ENCODE assay signal across 8 mouse cellular contexts in the genomic region with DNA sequence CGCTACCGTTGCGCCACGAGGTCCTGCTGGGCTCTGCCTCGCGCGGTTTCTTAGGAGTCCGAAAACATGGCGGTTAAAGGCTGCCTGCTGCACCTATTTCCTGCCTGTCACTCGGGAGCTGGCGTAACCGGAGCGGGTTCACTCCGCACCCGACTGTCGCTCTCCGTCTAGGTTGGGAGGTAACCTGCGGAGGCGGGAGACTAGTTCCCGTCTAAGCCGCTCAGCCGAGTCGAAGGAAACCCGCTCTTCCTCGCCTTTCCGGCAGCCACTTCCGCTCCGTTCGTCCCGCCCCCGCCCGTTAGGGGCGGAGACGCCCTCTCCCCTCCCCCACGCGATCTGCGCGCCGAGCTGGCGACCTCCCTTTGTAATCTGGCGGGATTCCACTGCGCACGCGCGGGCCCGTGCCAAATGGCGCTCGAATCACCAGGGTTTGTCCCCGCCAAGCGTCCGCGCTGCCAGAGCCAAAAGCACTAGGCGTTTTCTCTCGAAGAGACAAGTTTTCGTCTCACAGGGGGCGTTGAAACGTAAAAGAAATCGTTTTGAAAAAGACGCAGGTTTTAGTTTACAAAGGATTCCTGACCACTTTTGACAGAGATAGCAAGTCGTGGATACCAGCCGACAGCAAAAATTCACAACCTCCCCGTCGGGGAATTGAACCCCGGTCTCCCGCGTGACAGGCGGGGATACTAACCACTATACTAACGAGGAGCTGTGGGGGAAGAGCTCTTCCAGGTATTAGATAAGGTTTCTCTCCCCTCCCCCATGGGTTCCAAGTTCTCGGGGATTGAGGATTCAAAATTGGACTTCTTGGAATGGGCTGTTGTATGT. TPM values are rescaled to one million over a fixed set of nuclear protein-coding genes. Genes with fewer than 3 reads are reported as not detected.
DNase-seq lines count a peak whose midpoint lies in the region; ATAC-seq lines count a peak whose summit lies in the region.

No protein-coding gene starts in this region.

- DNase-seq in CD4-positive helper T cell, adult 2 months (ENCODE audit: low read depth, low spot score): peak; percentile 99
- peak; percentile 93 for DNase-seq in brain, embryonic 18.5 days (ENCODE audit: low read depth, low spot score)
- DNase-seq in kidney, postnatal 10 days: peak; percentile 100
- DNase-seq in natural killer cell, adult 2 months (ENCODE audit: low spot score in 2 of 2): peak; percentile 99

- peak overlapping the region; percentile 84 for H3K9ac ChIP-seq in heart, embryonic 13.5 days
- peak overlapping the region; percentile 80 for H3K9ac ChIP-seq in liver, embryonic 12.5 days
- peak overlapping the region; percentile 52; the same call in 1 of the 2 replicates for H3K9ac ChIP-seq in stomach, embryonic 15.5 days

- H3K27ac ChIP-seq in heart, embryonic 13.5 days (replicated peaks): peak overlapping the region; percentile 98
- peak overlapping the region; percentile 99 for H3K27ac ChIP-seq in liver, embryonic 12.5 days
- peak overlapping the region; percentile 100 for H3K27ac ChIP-seq in stomach, embryonic 15.5 days

- no peaks in the 10 kb centered on the region for H3K36me3 ChIP-seq in heart, embryonic 13.5 days
- no peaks in the 10 kb centered on the region for H3K36me3 ChIP-seq in liver, embryonic 12.5 days
- no peaks in the 10 kb centered on the region for H3K36me3 ChIP-seq in stomach, embryonic 15.5 days

- H3K4me1 ChIP-seq in heart, embryonic 13.5 days: peaks cover 32% of the 10 kb centered on the region
- H3K4me1 ChIP-seq in liver, embryonic 12.5 days: peaks cover 56% of the 10 kb centered on the region
- peaks cover 18% of the 10 kb centered on the region; the same call in 1 of the 2 replicates for H3K4me1 ChIP-seq in stomach, embryonic 15.5 days

- H3K4me3 ChIP-seq in heart, embryonic 13.5 days: peak overlapping the region; percentile 58
- H3K4me3 ChIP-seq in liver, embryonic 12.5 days: peak overlapping the region; percentile 67
- H3K4me3 ChIP-seq in stomach, embryonic 15.5 days (replicated peaks): peak overlapping the region; percentile 57

- H3K4me2 ChIP-seq in heart, embryonic 13.5 days: peak overlapping the region; percentile 70
- H3K4me2 ChIP-seq in liver, embryonic 12.5 days: peak overlapping the region; percentile 73
- peak overlapping the region; percentile 58 for H3K4me2 ChIP-seq in stomach, embryonic 15.5 days

- no peaks in the 10 kb centered on the region for H3K9me3 ChIP-seq in heart, embryonic 13.5 days
- H3K9me3 ChIP-seq in liver, embryonic 12.5 days (replicated peaks): no peaks in the 10 kb centered on the region
- H3K9me3 ChIP-seq in stomach, embryonic 15.5 days: no peaks in the 10 kb centered on the region

- peak; percentile 86 for ATAC-seq in erythroid progenitor cell, adult 5-6 weeks (replicated peaks; ENCODE audit: low FRiP score, poor library complexity, severe bottlenecking)
- ATAC-seq in heart, embryonic 13.5 days (ENCODE audit: extremely low read depth, insufficient number of reproducible peaks, low FRiP score, low TSS enrichment): peak; percentile 90
- peak; percentile 88 for ATAC-seq in liver, embryonic 12.5 days
- peak; percentile 85 for ATAC-seq in stomach, embryonic 15.5 days (ENCODE audit: insufficient read depth, low FRiP score, low read depth)

- no peaks in the 10 kb centered on the region for H3K27me3 ChIP-seq in heart, embryonic 13.5 days (replicated peaks)
- no peaks in the 10 kb centered on the region for H3K27me3 ChIP-seq in liver, embryonic 12.5 days (replicated peaks)
- no peaks in the 10 kb centered on the region for H3K27me3 ChIP-seq in stomach, embryonic 15.5 days (replicated peaks)

- WGBS in heart, embryonic 13.5 days: under 1% methylated on average over 69 of the region's 69 CpGs
- under 1% methylated on average over 69 of the region's 69 CpGs for WGBS in liver, embryonic 12.5 days (ENCODE audit: insufficient replicate concordance)
- WGBS in stomach, embryonic 15.5 days: under 1% methylated on average over 69 of the region's 69 CpGs

RNA-seq across cellular contexts. Expression of a gene that starts 0.6 kb away (rescaled TPM):
- 941 and 1,232 TPM in 2 replicates for total RNA-seq in erythroid progenitor cell, adult 5-6 weeks (2015; ENCODE audit: low replicate concordance)
- total RNA-seq in erythroid progenitor cell, adult 5-6 weeks (2017; ENCODE audit: low replicate concordance): 1,337 and 1,570 TPM in 2 replicates
- 128 and 129 TPM in 2 replicates for polyA plus RNA-seq in heart, embryonic 13.5 days (2015; fragmentation: Nextera tagmentation; extraction: Ambion mirVana)
- polyA plus RNA-seq in liver, embryonic 12.5 days (2016; fragmentation: Nextera tagmentation; extraction: Ambion mirVana): 215 and 229 TPM in 2 replicates
- 196 and 217 TPM in 2 replicates for polyA plus RNA-seq in stomach, embryonic 15.5 days (2015; fragmentation: Nextera tagmentation; extraction: Ambion mirVana)

RNA-seq across cellular contexts. Expression of a gene that starts 57.8 kb away (rescaled TPM):
- total RNA-seq in erythroid progenitor cell, adult 5-6 weeks (2015; ENCODE audit: low replicate concordance): 175 and 210 TPM in 2 replicates
- total RNA-seq in erythroid progenitor cell, adult 5-6 weeks (2017; ENCODE audit: low replicate concordance): 51.1 and 72.6 TPM in 2 replicates
- polyA plus RNA-seq in heart, embryonic 13.5 days (2015; fragmentation: Nextera tagmentation; extraction: Ambion mirVana): 801 and 895 TPM in 2 replicates
- 282 and 297 TPM in 2 replicates for polyA plus RNA-seq in liver, embryonic 12.5 days (2016; fragmentation: Nextera tagmentation; extraction: Ambion mirVana)
- polyA plus RNA-seq in stomach, embryonic 15.5 days (2015; fragmentation: Nextera tagmentation; extraction: Ambion mirVana): 440 and 482 TPM in 2 replicates

Comparison
In these comparisons a context has a peak if more than half of its experiments do, and no peak if none do; other contexts are left out.
1. Peak in every context shown above with its lines: DNase-seq, ATAC-seq, H3K4me3 ChIP-seq and H3K27ac ChIP-seq.